Mouse (Mus musculus) mesoderm, embryonic 11.5 days (tissue): ENCODE results near the gene Cdkn2c.
A peak's percentile ranks its signal among the peaks of the same experiment; 100 is the strongest.
"Not testable (repeated sequence)": the region's sequence is repeated elsewhere in the genome, so short reads cannot be mapped to it uniquely, and the experiment has no call there.

ENCODE experiments used
- DNase-seq: peaks from one replicate; pipeline ENCODE4 v3.0.0-alpha.2; 2012; ENCODE audit warnings: low read depth, low spot score

Cdkn2c gene

DNA sequence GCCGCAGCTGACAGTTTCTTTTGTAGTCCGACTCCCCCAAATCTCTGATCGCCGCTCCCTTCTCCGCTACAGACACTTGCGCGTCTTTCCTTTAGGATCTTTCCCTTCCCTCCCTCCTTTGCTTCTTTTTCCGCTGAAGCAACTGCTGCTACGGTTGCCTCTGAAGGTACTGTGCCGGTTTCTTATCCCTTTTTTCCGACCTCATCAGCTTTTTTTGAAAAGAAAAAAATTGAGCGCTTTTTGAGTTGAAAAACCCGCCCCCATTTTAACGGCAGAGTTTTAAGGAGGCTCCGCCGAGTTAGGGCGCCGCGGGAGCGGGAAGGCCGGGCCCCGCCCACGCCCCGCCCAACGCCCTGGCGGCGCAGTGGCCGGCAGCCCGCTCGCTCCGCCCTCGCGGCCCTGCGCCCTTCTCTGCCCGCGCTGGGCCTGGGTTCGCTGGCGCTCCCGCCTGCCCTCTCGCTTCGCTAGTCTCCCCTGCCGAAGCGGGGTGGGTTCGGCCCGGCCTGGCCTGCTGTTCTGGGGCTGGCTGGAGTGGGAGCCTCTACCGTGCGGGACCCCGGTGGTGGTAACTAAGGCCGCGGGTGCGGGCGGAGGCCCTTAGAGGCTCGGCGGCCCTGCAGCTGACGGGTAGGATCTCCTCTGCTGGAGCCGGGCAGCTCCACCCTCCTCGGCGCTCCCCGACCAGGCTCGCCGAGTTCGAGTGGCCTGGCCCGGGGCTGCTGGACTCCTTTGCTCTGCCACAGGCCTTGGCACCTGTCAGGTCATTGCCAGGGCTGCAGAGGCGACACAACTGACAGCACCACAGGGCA is at the start of gene Cdkn2c:
Cdkn2c (minus strand) TSS at position 729 of the 809 bp plus-strand sequence.
- peak; percentile 82 for DNase-seq

DNA sequence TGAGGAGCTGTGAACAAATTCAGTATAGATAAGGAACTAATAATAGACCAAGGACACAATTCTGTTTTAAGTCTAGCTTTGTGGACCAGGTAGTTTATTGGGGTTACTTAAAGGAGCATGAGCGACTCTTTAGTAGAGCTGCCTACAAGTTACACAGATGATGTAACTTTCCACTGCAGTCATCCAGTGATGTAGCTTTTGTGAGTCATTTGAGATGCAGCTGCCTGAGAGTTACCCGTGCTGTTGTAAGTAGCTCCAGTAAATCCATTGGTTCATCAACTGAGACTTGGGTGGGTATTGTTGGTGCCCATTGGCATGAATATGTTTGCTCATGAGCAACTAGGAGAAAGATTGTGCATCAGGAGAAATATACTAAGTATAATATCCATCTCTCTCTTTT is 38.4 kb upstream of the Cdkn2c start:
- DNase-seq, result no peak

DNA sequence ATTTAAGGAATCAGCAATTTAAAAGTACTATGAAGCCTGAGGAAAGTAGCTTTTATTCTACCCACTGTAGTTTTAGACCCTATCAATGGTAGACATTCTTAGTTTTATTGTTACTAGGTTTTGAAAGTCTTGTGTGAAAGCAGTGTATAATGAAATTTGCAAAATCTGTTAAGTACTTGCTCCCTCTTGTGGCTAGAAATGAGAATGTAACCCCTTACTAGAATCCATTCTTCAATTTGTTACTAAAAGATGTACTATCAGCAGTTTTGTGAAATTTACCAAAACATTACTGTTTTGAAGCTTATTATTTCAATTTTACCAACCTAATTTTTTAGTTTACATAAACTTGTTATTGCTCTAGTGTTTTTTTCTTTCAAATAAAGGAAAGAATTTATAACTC is 36.6 kb upstream of the Cdkn2c start:
- peak; percentile 23 for DNase-seq

DNA sequence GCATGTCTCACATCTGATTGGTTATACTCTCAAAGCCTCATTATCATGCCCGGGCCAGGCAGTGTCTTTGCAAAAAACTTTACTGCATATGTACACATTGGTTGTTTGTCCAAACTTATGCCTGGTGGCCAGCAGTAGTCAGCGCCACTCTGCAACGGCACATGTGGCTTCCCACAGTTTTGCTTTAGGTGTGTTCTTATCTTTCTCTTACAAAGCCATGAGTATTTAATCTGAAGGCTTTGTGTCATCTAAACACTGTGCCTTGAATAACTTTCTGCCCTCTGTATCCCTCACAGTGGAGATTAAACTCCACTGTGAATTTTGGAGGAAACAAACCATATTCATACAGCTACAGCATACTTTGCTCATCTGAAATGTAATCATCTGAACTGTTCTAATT is 33.7 kb upstream of the Cdkn2c start:
- DNase-seq, result not testable (repeated sequence)

DNA sequence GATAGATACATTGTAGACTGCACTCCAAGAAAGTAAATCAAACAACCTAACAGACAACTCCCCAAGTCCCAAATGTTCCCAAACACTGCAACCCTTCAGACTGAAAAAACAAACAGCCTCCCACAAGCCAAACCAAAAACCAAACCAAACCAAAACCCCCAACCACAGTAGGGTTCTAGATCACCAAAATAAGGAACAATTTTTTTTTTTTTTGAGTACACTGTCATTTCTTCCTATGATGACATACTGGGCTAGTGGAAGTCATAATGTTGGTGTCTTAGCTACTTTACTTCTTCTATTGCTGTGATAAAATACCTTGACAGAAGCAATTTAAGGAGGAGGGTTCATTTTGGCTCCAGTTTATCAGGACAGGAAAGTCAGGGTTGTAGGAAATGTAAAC is 25.7 kb upstream of the Cdkn2c start:
- no peak for DNase-seq

DNA sequence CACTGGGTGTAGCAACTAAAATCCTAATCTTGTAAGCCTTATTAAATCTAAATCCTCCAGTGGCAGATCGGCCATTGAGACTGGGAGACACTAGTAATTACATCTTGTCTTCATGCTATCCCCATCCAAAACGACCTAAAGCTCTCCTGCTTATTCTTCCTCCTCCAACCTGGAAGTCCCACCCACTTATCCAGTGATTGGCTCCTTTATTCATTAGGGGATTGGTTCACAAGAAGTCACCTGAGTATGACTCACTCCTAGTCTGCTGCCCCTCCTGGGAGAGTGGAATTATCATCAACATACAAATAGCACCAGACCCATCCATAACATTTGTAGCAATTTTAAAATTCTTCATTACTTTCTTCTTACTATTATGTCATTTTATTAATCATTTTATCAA is 16.6 kb upstream of the Cdkn2c start:
- DNase-seq, result no peak

DNA sequence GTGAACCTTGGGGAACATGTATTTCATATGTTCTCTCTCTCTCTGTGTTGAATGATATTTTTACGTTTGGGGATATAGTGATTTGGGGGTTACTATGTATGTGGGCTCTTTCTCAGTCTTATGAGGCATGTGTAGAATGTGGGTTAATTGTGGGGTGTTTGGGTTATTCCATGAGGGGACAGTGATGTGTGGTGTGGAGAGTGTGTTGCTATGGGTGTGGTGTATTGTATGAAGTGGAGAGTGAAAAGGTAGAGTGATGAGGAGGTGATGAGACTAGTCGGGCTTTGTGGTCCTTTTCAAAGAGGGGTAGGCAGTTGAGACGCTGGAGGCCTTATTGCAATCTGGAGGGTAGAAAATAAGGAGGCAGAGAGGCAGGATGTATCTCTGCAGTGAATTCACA is 10.2 kb upstream of the Cdkn2c start:
- DNase-seq, result no peak

DNA sequence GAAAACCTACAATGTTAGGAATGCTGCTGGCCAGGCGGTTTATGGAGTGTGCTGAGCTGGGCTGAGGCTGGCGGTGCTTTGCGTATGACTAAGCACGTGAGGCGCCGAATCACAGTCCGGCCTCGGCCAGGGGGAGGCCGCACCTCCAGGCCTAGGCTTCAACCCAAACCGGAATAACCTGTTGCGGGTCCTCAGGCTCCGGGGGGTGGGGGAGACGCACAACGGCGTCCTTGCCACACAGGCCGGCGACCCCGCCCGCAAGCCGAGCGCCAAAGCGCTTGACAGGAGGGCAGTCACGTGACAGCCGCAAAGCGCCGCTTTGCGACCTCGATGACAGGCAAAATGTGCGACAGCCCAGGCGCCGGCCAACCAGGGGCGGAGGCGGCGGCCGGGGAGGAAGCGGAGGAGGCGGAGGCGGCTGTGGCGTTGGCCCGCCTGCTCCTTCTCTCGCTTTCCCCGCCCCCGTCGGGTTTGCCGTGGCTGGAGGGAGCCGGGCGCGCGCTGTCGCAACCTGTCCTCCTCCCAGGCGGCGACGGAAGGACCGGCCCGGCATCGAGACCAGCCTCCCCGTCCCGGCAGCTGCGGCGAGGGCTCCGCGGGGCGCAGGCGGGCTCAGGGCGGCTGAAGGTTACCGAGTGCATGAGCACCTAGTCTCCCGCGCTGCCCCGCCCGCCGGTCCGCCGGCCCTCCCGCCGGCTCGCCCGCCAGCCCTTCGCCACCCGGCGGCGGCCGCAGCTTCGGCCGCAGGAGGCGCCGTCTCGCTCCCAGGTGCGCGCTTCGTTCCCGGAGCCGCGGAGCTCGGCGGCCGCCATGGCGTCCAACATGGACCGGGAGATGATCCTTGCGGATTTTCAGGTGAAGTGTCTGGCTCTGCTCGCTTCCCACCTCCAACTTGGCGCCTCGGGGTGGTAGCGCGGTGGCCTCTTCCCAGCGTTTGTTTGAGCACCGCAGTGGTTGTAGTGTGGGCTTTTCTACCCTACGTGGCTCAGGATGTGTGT is 9.5 kb upstream of the Cdkn2c start, which contains the start of gene Faf1:
Faf1 (plus strand) TSS at position 371 of the 998 bp plus-strand sequence.
- DNase-seq, result peak; percentile 97

DNA sequence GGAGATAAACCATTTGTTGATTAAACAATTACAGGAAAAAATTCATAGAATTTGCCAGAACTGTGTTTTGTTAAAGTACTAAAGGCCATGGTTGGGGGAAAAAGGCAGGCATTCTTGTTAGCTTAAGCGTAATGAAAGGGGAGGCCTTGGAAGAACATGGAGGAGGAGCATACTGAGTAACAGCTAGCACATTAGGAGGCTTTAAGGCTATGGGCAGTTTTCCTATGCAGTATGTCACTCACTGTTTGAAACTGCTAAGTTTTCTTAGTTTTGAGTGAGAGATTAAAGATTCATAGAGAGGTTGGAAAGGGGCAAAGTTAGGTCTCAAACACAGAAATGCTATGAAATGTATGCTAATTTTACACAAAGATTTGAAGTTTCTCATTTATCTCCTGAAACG is 7.1 kb upstream of the Cdkn2c start:
- no peak for DNase-seq

DNA sequence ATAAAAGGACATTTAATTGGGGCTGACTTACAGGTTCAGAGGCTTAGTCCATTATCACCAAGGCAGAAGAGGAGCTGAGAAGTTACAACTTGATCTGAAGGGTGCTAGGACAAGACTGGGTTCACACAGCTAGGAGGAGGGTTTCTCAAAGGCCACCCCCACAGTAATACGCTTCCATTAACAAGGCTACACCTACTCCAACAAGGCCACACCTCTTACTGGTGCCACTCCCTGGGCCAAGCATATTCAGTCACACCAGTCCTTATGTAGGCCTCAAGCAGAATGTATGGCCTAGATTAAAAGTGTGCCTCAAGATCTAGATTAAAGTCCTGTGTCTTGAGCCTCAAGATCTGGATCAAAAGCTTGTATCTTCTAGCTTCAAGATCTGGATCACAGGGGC is 5.0 kb upstream of the Cdkn2c start:
- DNase-seq, result no peak

DNA sequence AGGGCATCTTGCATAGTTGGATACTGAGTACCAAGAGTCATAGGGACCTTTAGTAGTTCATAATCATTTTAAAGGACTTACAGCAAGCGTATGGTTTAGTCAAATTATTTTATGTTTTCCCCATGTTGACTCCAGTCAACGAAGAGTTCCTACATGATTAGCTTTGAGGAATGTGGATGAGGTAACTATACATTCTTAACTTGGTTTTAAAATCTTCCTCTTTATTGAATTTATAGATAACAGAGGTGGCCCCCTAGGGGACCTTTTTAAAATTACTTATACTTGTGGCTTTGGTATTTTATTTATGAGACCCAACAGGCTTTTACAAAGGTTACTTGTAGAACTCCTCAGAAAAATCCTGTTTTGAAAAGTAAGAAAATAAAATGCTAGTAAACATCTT is 3.2 kb upstream of the Cdkn2c start:
- no peak for DNase-seq

DNA sequence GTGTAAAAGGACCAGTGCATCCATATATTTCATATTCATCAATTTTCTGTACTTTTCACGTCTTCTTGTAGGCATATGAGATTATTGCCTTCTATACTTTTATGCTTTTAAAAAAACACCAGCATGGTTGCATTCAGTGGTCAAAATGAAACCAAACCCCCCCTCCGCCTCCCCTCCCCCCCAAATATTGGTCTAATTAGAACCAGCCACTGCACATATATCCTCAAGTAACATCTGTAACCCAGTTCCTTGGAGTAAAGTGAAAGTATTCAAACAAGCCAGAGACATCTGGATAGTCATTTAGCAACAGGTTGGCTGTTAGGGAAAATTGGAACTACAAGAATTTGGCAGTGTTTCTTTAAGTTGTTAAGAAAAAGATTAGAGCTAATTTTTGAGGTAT is 529 bp upstream of the Cdkn2c start:
- no peak for DNase-seq

DNA sequence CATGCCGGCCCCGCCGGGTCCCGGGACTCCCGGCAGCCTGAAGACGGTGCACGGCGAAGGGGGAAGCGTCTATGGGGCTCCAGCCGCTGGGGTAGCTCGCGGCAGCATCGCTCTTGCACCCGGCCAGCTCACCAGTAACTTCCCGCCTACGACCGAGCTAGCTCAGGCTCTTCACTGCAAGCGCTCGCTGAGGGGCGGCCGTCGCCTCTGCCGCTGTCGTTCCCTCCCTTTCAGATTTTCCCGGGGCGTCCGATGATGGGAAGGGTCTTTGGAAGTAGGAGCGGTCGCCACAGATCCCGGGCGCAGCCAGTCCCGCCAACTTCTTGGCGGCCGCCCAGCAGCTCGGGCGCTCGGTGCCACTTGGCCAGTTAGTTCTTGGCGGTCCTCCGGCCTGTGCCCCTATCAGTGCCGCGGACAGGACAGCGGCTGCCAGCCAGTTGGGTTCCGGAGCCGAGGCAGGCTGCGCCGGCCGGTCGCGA is 968 bp downstream of the Cdkn2c start:
- DNase-seq, result no peak

DNA sequence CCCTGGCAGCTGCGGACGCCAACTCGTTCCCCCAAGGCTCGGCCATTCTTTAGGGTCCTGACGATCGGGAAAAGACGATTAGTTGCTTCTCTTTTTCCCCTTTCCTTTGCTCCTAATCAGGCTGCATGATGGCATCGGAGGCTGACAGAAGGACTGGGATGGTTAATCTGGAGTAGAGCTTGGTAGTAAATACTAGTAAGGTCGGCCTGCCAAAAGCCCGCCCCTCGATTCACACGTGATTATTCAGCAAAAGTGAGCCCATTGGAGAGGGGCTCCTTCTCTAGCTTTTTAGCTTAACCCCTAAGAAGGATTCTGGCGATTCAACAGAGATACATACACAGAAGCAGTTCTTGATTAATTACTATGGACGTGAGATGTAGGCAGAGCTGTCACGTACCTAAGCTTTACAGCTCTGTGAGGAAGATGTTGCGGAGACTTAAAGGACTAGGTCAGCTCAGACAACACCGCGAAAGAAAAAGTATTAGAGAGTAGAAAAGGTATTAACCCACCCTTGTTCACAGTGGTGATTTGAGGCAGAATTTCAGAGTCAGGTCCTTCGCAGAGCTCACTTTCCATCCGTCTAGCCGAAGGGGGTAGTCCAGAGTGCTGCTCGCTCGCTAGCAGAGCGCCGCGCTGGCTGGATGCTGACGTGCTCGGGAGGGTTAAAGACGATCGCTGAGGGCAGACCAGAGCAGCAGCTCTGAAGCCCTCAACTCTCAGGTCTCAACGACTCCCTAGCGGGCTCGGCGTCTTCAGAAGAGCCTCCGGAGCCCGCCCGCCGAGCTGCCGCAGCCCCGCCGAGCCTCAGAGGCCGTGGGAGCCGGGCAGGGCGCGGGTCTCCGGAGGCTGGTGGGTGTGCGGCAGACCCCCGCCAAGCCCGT is 1.6 kb downstream of the Cdkn2c start:
- DNase-seq, result no peak

DNA sequence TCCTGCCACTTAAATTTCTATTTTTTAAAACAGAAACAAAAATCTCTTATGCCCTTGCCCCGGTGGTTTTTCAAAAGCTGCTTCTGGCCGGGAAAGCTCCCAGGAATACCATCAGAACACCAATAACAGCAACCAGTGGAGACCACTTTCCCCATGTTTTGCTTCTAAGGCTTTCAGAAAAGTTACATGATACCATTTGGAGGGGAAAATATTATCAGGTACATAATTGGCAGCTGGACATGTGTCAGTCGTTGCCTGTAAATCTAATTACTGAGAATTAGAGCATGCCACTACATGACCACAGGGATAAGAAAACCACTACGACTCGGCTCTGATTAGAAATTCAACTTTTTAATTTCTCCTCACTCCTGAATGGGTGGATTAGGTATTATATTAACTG is 2.9 kb downstream of the Cdkn2c start:
- no peak for DNase-seq

DNA sequence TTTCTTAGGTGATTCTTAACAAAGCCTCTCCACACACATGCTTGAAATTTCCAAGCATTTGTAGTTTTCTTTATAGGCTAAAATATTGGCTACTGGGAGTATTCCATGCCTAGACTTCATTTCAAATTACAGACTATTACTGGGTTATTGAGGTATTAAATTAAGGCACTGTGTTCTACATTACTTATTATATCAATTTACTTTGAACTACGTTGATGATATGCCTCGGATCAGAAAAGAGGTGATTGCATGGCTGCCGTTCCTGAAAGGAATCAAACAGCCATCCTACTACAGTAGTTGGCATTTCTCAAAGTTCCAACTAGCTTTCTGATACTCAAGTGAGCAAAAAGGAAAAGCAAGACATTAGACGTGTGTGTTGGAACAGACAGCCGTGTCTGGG is 4.7 kb downstream of the Cdkn2c start:
- no peak for DNase-seq

DNA sequence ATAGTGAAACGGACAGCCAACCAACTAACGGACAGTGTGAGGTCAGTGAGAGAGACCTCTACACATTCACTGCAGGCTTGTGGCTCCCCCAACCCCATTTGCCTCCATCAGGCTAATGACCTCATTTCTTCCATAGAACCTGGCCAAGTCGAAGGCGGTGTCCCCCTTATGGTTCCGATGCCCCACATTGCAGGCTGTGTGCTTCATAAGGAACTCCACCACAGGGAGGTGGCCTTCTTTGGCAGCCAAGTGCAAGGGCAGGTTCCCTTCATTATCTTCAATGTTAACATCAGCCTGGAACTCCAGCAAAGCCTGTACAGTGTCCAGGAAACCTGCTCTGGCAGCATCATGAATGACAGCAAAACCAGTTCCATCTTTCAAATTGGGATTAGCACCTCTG is 5.8 kb downstream of the Cdkn2c start:
- no peak for DNase-seq

DNA sequence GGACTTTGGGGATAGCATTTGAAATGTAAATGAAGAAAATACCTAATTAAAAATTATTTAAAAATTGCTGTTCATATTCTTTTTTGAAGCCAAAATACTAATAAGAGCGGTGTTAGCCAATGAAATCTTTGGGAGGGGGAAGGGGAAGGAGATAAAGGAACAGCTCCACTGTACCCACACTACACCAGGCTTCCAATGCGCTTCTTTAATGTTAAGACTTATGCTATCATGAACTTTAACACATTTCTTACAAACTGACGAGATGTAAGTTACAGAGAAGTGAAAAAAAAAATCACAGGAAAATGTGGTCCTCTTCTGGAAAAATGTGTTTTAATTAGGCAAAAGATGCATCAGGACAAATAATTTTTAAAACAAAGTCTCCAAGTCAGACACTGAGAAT is 6.4 kb downstream of the Cdkn2c start:
- DNase-seq, result no peak

DNA sequence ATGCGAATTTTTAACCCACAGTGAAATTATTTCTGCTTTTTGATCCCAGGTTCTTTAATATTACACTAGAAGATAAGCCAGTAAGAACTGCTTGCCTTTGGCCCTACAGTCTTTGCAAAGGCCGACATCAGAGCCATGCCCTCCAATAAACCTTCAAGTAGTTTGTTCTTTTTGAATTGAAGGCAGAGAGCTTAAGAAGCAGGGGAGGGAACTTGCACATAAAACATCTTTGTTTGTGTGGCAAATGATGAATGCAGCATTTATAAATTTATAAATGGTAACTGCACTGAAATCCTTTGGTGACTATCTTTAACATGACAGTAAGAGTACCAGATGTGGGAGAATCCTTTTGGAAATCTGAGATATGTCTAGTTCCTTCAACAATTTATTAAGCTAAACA is 7.4 kb downstream of the Cdkn2c start:
- DNase-seq, result no peak

DNA sequence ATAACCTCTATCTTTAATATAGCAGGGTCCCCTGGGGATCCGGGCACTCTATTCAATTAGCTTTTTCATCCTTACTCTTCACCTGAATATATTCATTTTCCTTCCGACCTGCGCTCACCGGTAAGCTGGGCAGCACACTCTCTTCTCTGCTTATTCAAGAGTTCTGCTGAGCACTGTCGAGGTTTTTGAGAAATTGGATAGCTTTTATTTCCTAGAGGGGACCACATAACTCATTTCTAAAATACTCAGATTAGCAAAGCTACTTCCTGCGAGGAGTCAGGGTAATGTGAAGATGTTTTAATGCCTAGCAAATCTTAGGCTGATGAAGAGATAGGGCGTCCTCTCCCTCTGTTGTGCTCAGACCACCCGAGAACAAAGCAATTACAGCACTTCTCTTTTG is 8.2 kb downstream of the Cdkn2c start:
- DNase-seq, result no peak

DNA sequence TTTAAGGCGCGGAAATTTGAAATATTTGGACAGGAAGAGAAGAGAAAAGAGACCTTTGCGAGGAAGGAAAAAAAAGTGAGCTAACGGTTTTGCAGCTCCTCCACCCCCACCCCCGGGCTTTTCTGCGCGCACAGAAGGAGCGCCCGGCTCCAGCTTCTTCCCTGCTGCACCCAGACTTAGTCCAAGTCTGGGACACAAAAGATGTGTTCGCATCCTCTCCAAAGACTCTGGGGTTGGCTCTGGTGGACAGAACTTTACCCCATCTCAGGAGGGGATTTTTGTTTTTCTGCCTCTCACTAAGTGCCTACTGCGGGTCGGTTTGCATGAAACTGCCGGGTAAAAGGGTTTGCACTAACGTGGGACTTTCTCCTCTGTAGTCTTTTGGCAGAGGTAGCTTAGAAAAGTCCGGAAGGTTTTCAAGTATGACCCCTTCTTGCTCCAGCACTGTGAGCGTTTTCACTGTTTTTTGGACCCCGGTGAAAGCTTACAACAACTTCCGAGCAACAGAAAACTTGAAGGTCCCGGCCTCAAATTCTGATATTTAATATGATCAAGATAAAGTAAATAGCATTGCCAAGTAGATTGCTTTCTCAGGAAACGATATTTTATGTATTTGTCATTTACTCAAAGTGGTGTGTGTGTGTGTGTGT is 9.0 kb downstream of the Cdkn2c start:
- no peak for DNase-seq
